Mouse (Mus musculus): ENCODE results near the gene 4933414I15Rik. TPM values are rescaled to one million over a fixed set of nuclear protein-coding genes. Genes with fewer than 3 reads are reported as not detected.

The 4933414I15Rik gene
- not detected in 2 replicates for polyA plus RNA-seq (2016; fragmentation: Nextera tagmentation; extraction: Ambion mirVana)

GRCm38 (mm10) chr11:50943506-50943905, at the start of gene 4933414I15Rik:
Gene 4933414I15Rik, minus strand, starts transcription at chr11:50943765.
- DNase-seq (ENCODE audit: low spot score) = no peak
- Histone ChIP-seq H3K36me3 (no peaks in the 10 kb centered on the region), H3K9me3 (replicated peaks) (no peaks in the 10 kb centered on the region), H3K4me3 (no peak within 1 kb of the TSS), H3K4me1 (no peaks in the 10 kb centered on the region), H3K27ac (replicated peaks) (no peak within 1 kb of the TSS), H3K27me3 (ENCODE audit: low read depth, poor library complexity, severe bottlenecking) (no peaks in the 10 kb centered on the region)
- 81% methylated on average over 14 of the region's 14 CpGs for WGBS

- Histone ChIP-seq H3K36me3 (no peaks in the 10 kb centered on the region), H3K4me3 (no peak within 1 kb of the TSS), H3K9me3 (replicated peaks) (no peaks in the 10 kb centered on the region), H3K4me1 (no peaks in the 10 kb centered on the region), H3K27me3 (ENCODE audit: low read depth, poor library complexity, severe bottlenecking) (no peaks in the 10 kb centered on the region), H3K27ac (replicated peaks) (no peak within 1 kb of the TSS)
- WGBS = 67% methylated on average over 5 of the region's 5 CpGs
- no peak for DNase-seq (ENCODE audit: low spot score)
Observed at GRCm38 (mm10) chr11:50981667-50982066, 38.1 kb upstream of the 4933414I15Rik start, which contains the start of gene Olfr1377. Gene Olfr1377, plus strand, starts transcription at chr11:50981967.

GRCm38 (mm10) chr11:50977216-50977615, 33.7 kb upstream of the 4933414I15Rik start:
- 65% methylated on average over 4 of the region's 4 CpGs for WGBS
- no peaks in the 10 kb centered on the region for H3K4me1 ChIP-seq

GRCm38 (mm10) chr11:50966230-50966629, 22.7 kb upstream of the 4933414I15Rik start, which contains the start of gene Olfr1378:
Gene Olfr1378, plus strand, starts transcription at chr11:50966530.
- WGBS = 91% methylated on average over 11 of the region's 11 CpGs
- Histone ChIP-seq H3K27me3 (ENCODE audit: low read depth, poor library complexity, severe bottlenecking) (no peaks in the 10 kb centered on the region), H3K4me1 (peaks cover 4% of the 10 kb centered on the region), H3K4me3 (no peak within 1 kb of the TSS), H3K27ac (replicated peaks) (no peak within 1 kb of the TSS), H3K36me3 (no peaks in the 10 kb centered on the region), H3K9me3 (replicated peaks) (no peaks in the 10 kb centered on the region)
- no peak for DNase-seq (ENCODE audit: low spot score)

More at GRCm38 (mm10) chr11:50977216-50977615, 33.7 kb upstream of the 4933414I15Rik start:
- H3K27me3 ChIP-seq (ENCODE audit: low read depth, poor library complexity, severe bottlenecking) = no peaks in the 10 kb centered on the region
- no peak overlapping the region for H3K4me3 ChIP-seq
- H3K27ac ChIP-seq (replicated peaks) = no peak overlapping the region
- no peaks in the 10 kb centered on the region for H3K36me3 ChIP-seq
- no peak for DNase-seq (ENCODE audit: low spot score)
- no peaks in the 10 kb centered on the region for H3K9me3 ChIP-seq (replicated peaks)

- H3K36me3 ChIP-seq = no peaks in the 10 kb centered on the region
- no peaks in the 10 kb centered on the region for H3K27me3 ChIP-seq (ENCODE audit: low read depth, poor library complexity, severe bottlenecking)
- H3K9me3 ChIP-seq (replicated peaks) = no peaks in the 10 kb centered on the region
- DNase-seq (ENCODE audit: low spot score) = no peak
- 88% methylated on average over 2 of the region's 2 CpGs for WGBS
- no peak overlapping the region for H3K4me3 ChIP-seq
- H3K27ac ChIP-seq (replicated peaks) = no peak overlapping the region
- peaks cover 4% of the 10 kb centered on the region for H3K4me1 ChIP-seq
Observed at GRCm38 (mm10) chr11:50964886-50965285, 21.3 kb upstream of the 4933414I15Rik start.

GRCm38 (mm10) chr11:50953665-50954064, 10.1 kb upstream of the 4933414I15Rik start, which contains the start of gene Prop1:
Gene Prop1, minus strand, starts transcription at chr11:50953765.
- H3K36me3 ChIP-seq = no peaks in the 10 kb centered on the region
- no peak within 1 kb of the TSS for H3K4me3 ChIP-seq
- no peak within 1 kb of the TSS for H3K27ac ChIP-seq (replicated peaks)
- peaks cover 5% of the 10 kb centered on the region; the same call in 1 of the 2 replicates for H3K27me3 ChIP-seq (ENCODE audit: low read depth, poor library complexity, severe bottlenecking)
- no peaks in the 10 kb centered on the region for H3K9me3 ChIP-seq (replicated peaks)
- 68% methylated on average over 6 of the region's 6 CpGs for WGBS
- no peaks in the 10 kb centered on the region for H3K4me1 ChIP-seq
- no peak for DNase-seq (ENCODE audit: low spot score)

GRCm38 (mm10) chr11:50952290-50952689, 8.7 kb upstream of the 4933414I15Rik start:
- Histone ChIP-seq H3K27me3 (ENCODE audit: low read depth, poor library complexity, severe bottlenecking) (peaks cover 5% of the 10 kb centered on the region; the same call in 1 of the 2 replicates), H3K27ac (replicated peaks) (no peak overlapping the region), H3K36me3 (no peaks in the 10 kb centered on the region), H3K4me1 (no peaks in the 10 kb centered on the region), H3K4me3 (no peak overlapping the region), H3K9me3 (replicated peaks) (no peaks in the 10 kb centered on the region)
- WGBS = 84% methylated on average over 14 of the region's 14 CpGs
- no peak for DNase-seq (ENCODE audit: low spot score)

- WGBS = 69% methylated on average over 12 of the region's 12 CpGs
- Histone ChIP-seq H3K4me3 (no peak overlapping the region), H3K36me3 (no peaks in the 10 kb centered on the region), H3K27ac (replicated peaks) (no peak overlapping the region), H3K27me3 (ENCODE audit: low read depth, poor library complexity, severe bottlenecking) (no peaks in the 10 kb centered on the region), H3K9me3 (replicated peaks) (no peaks in the 10 kb centered on the region), H3K4me1 (no peaks in the 10 kb centered on the region)
- no peak for DNase-seq (ENCODE audit: low spot score)
Observed at GRCm38 (mm10) chr11:50942386-50942785, 1.2 kb downstream of the 4933414I15Rik start.

- peak; percentile 40 for DNase-seq (ENCODE audit: low spot score)
- no peaks in the 10 kb centered on the region for H3K9me3 ChIP-seq (replicated peaks)
- H3K4me1 ChIP-seq = no peaks in the 10 kb centered on the region
- H3K4me3 ChIP-seq = no peak overlapping the region
- no peaks in the 10 kb centered on the region for H3K27me3 ChIP-seq (ENCODE audit: low read depth, poor library complexity, severe bottlenecking)
- whole genome bisulfite sequencing = 34% methylated on average over 14 of the region's 14 CpGs
- H3K27ac ChIP-seq (replicated peaks) = no peak overlapping the region
- no peaks in the 10 kb centered on the region for H3K36me3 ChIP-seq
Observed at GRCm38 (mm10) chr11:50939621-50940366, 3.8 kb downstream of the 4933414I15Rik start.

GRCm38 (mm10) chr11:50938435-50938834, 5.1 kb downstream of the 4933414I15Rik start:
- Histone ChIP-seq H3K4me3 (no peak overlapping the region), H3K27ac (replicated peaks) (no peak overlapping the region), H3K27me3 (ENCODE audit: low read depth, poor library complexity, severe bottlenecking) (no peaks in the 10 kb centered on the region), H3K9me3 (replicated peaks) (no peaks in the 10 kb centered on the region), H3K36me3 (no peaks in the 10 kb centered on the region), H3K4me1 (no peaks in the 10 kb centered on the region)
- 86% methylated on average over 8 of the region's 8 CpGs for WGBS
- no peak for DNase-seq (ENCODE audit: low spot score)

GRCm38 (mm10) chr11:50932040-50932439, 11.5 kb downstream of the 4933414I15Rik start:
- Histone ChIP-seq H3K36me3 (no peaks in the 10 kb centered on the region), H3K9me3 (replicated peaks) (no peaks in the 10 kb centered on the region), H3K4me3 (peak overlapping the region; percentile 69), H3K27me3 (ENCODE audit: low read depth, poor library complexity, severe bottlenecking) (peaks cover 18% of the 10 kb centered on the region), H3K27ac (replicated peaks) (peak overlapping the region; percentile 87), H3K4me1 (peaks cover 18% of the 10 kb centered on the region)
- 85% methylated on average over 1 of the region's 1 CpGs for WGBS
- no peak for DNase-seq (ENCODE audit: low spot score)

- H3K4me3 ChIP-seq = peak within 1 kb of the TSS; percentile 69
- H3K27ac ChIP-seq (replicated peaks) = peak within 1 kb of the TSS; percentile 87
- H3K36me3 ChIP-seq = no peaks in the 10 kb centered on the region
- peaks cover 18% of the 10 kb centered on the region for H3K27me3 ChIP-seq (ENCODE audit: low read depth, poor library complexity, severe bottlenecking)
- peaks cover 18% of the 10 kb centered on the region for H3K4me1 ChIP-seq
- peak; percentile 91 for DNase-seq (ENCODE audit: low spot score)
- no peaks in the 10 kb centered on the region for H3K9me3 ChIP-seq (replicated peaks)
- WGBS = under 1% methylated on average over 18 of the region's 18 CpGs
Observed at GRCm38 (mm10) chr11:50931451-50931866, 12.1 kb downstream of the 4933414I15Rik start, which contains the start of gene Zfp354b. Gene Zfp354b, minus strand, starts transcription at chr11:50931633.

GRCm38 (mm10) chr11:50931021-50931420, 12.5 kb downstream of the 4933414I15Rik start:
- 4% methylated on average over 16 of the region's 16 CpGs for whole genome bisulfite sequencing

More at GRCm38 (mm10) chr11:50931021-50931420, 12.5 kb downstream of the 4933414I15Rik start:
- no peaks in the 10 kb centered on the region for H3K36me3 ChIP-seq
- no peak for DNase-seq (ENCODE audit: low spot score)
- H3K27me3 ChIP-seq (ENCODE audit: low read depth, poor library complexity, severe bottlenecking) = peaks cover 18% of the 10 kb centered on the region
- H3K4me3 ChIP-seq = peak overlapping the region; percentile 69
- H3K27ac ChIP-seq (replicated peaks) = peak overlapping the region; percentile 87
- H3K4me1 ChIP-seq = peaks cover 18% of the 10 kb centered on the region
- no peaks in the 10 kb centered on the region for H3K9me3 ChIP-seq (replicated peaks)

Data from midbrain, embryonic 10.5 days (tissue).